Mouse (Mus musculus) pancreas, adult 10 weeks (tissue): ENCODE measurements around the gene Gm15448. TPM values are rescaled to one million over a fixed set of nuclear protein-coding genes. Genes with fewer than 3 reads are reported as not detected.

Source experiments
- polyA plus RNA-seq: library from polyadenylated mRNA; stranded (reverse); fragments of 350-450 nt; fragmentation: Illumina TruSeq; extraction: RNeasy Lipid Tissue Mini Kit (QIAGEN cat#74804); gene quantifications from one replicate; pipeline ENCODE4 v1.2.3, GENCODE M21; 2015; ENCODE audit warnings: low read depth, low replicate concordance; ENCODE audit not compliant: insufficient read depth

Gm15448 gene
- not detected for polyA plus RNA-seq

DNA sequence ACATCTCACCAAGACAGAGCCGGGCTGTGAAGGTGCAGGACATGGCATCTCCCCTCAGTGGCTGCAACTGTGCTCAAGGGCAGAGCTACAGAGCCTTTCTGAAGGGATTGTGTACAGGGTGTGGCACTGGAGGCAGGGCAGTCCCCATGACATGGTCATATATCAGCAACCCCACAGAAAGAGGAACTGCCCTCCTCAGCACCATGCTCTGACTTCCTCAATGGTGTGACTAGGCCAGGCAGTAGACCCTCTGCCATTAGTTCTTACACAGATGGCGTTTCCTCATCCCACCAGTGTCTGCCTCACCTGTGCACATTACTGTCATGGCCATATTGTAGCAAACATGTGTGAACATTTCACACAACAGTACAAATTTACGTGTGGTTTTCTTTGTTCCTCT is at the start of gene Gm15448:
Gm15448 (minus strand) TSS at position 89 of the 400 bp plus-strand sequence.

GRCm38 (mm10) chr7:3844951-3845350 is 19.5 kb upstream of the Gm15448 start, which contains the start of gene Pira2:
TSS of gene Pira2 (minus strand) at chr7:3845051.

Other genes starting within 250 kb of the Gm15448 start
- gene Oscar, start 209.5 kb downstream of the Gm15448 start, polyA plus RNA-seq = not detected
- gene Ndufa3, start 208.3 kb downstream of the Gm15448 start, polyA plus RNA-seq = 110 TPM
- 15.5 TPM for gene Tfpt, start 195.8 kb downstream of the Gm15448 start, polyA plus RNA-seq
- gene Prpf31, start 195.7 kb downstream of the Gm15448 start, polyA plus RNA-seq = 3.9 TPM
- 25.2 TPM for gene Cnot3, start 180.4 kb downstream of the Gm15448 start, polyA plus RNA-seq
- 3.3 TPM for gene Leng1, start 159.8 kb downstream of the Gm15448 start, polyA plus RNA-seq
- 29.4 TPM for gene Tmc4, start 148.1 kb downstream of the Gm15448 start, polyA plus RNA-seq
- gene Tsen34, start 132.8 kb downstream of the Gm15448 start, polyA plus RNA-seq = 16.7 TPM
- 9.2 TPM for gene Mboat7, start 132.2 kb downstream of the Gm15448 start, polyA plus RNA-seq
- 485 TPM for gene Rps9, start 121.7 kb downstream of the Gm15448 start, polyA plus RNA-seq
- gene Pirb, start 105.3 kb downstream of the Gm15448 start, polyA plus RNA-seq = 2.6 TPM
- not detected for gene Pira2, start 19.4 kb upstream of the Gm15448 start, polyA plus RNA-seq
- gene Gm14548, start 72.4 kb upstream of the Gm15448 start, polyA plus RNA-seq = not detected
- not detected for gene Lilra6, start 89.8 kb upstream of the Gm15448 start, polyA plus RNA-seq
- 0.92 TPM for gene Lair1, start 237.5 kb upstream of the Gm15448 start, polyA plus RNA-seq